Mouse (Mus musculus): ENCODE data around the gene Rap1b. TPM values are rescaled to one million over a fixed set of nuclear protein-coding genes. Genes with fewer than 3 reads are reported as not detected.

Rap1b gene
- polyA plus RNA-seq, 1 experiment from 2014 or later, result 123 TPM

- Histone ChIP-seq H3K4me2 (no peak overlapping the region), H3K9ac (no peak overlapping the region), H3K27ac (no peak overlapping the region), H3K9me3 (replicated peaks) (no peaks in the 10 kb centered on the region), H3K36me3 (ENCODE audit: poor library complexity, severe bottlenecking) (no peaks in the 10 kb centered on the region), H3K4me3 (no peak overlapping the region), H3K4me1 (no peaks in the 10 kb centered on the region), H3K27me3 (no peaks in the 10 kb centered on the region)
- WGBS, result 79% methylated on average over 10 of the region's 10 CpGs
- ATAC-seq, result no peak
Observed at GRCm38 (mm10) chr10:117874936-117875335, 29.1 kb upstream of the Rap1b start.

- no peak overlapping the region for H3K4me3 ChIP-seq
- 87% methylated on average over 4 of the region's 4 CpGs for WGBS
- no peaks in the 10 kb centered on the region for H3K9me3 ChIP-seq (replicated peaks)
- no peak overlapping the region for H3K9ac ChIP-seq
- no peaks in the 10 kb centered on the region for H3K36me3 ChIP-seq (ENCODE audit: poor library complexity, severe bottlenecking)
- no peak overlapping the region for H3K27ac ChIP-seq
- no peaks in the 10 kb centered on the region for H3K4me1 ChIP-seq
- no peak for ATAC-seq
- H3K4me2 ChIP-seq, result no peak overlapping the region
- H3K27me3 ChIP-seq, result no peaks in the 10 kb centered on the region
Observed at GRCm38 (mm10) chr10:117873952-117874351, 28.1 kb upstream of the Rap1b start.

GRCm38 (mm10) chr10:117872468-117872867 lies 26.6 kb upstream of the Rap1b start:
- Histone ChIP-seq H3K9ac (no peak overlapping the region), H3K27ac (no peak overlapping the region), H3K4me2 (no peak overlapping the region), H3K36me3 (ENCODE audit: poor library complexity, severe bottlenecking) (no peaks in the 10 kb centered on the region), H3K27me3 (no peaks in the 10 kb centered on the region), H3K4me1 (no peaks in the 10 kb centered on the region), H3K9me3 (replicated peaks) (no peaks in the 10 kb centered on the region), H3K4me3 (no peak overlapping the region)
- ATAC-seq, result no peak
- WGBS, result 88% methylated on average over 10 of the region's 10 CpGs

GRCm38 (mm10) chr10:117867301-117867700 lies 21.5 kb upstream of the Rap1b start:
- H3K9ac ChIP-seq, result no peak overlapping the region
- no peaks in the 10 kb centered on the region for H3K4me1 ChIP-seq
- H3K9me3 ChIP-seq (replicated peaks), result no peaks in the 10 kb centered on the region
- no peak for ATAC-seq
- 89% methylated on average over 3 of the region's 3 CpGs for WGBS
- H3K27ac ChIP-seq, result no peak overlapping the region
- no peaks in the 10 kb centered on the region for H3K36me3 ChIP-seq (ENCODE audit: poor library complexity, severe bottlenecking)
- no peak overlapping the region for H3K4me3 ChIP-seq
- H3K4me2 ChIP-seq, result no peak overlapping the region
- no peaks in the 10 kb centered on the region for H3K27me3 ChIP-seq

GRCm38 (mm10) chr10:117866641-117867040 lies 20.8 kb upstream of the Rap1b start:
- H3K4me3 ChIP-seq, result no peak overlapping the region
- H3K9ac ChIP-seq, result no peak overlapping the region
- H3K9me3 ChIP-seq (replicated peaks), result no peaks in the 10 kb centered on the region
- ATAC-seq, result no peak
- no peaks in the 10 kb centered on the region for H3K36me3 ChIP-seq (ENCODE audit: poor library complexity, severe bottlenecking)
- H3K27ac ChIP-seq, result no peak overlapping the region
- 80% methylated on average over 8 of the region's 8 CpGs for WGBS
- H3K4me2 ChIP-seq, result no peak overlapping the region
- H3K4me1 ChIP-seq, result no peaks in the 10 kb centered on the region
- no peaks in the 10 kb centered on the region for H3K27me3 ChIP-seq

GRCm38 (mm10) chr10:117864695-117865094 lies 18.9 kb upstream of the Rap1b start:
- no peaks in the 10 kb centered on the region for H3K27me3 ChIP-seq
- H3K9me3 ChIP-seq (replicated peaks), result no peaks in the 10 kb centered on the region
- H3K9ac ChIP-seq, result no peak overlapping the region
- H3K36me3 ChIP-seq (ENCODE audit: poor library complexity, severe bottlenecking), result no peaks in the 10 kb centered on the region
- H3K27ac ChIP-seq, result no peak overlapping the region
- H3K4me3 ChIP-seq, result no peak overlapping the region
- WGBS, result 78% methylated on average over 6 of the region's 6 CpGs
- no peak for ATAC-seq
- H3K4me2 ChIP-seq, result no peak overlapping the region
- no peaks in the 10 kb centered on the region for H3K4me1 ChIP-seq

GRCm38 (mm10) chr10:117864251-117864650 lies 18.4 kb upstream of the Rap1b start:
- no peaks in the 10 kb centered on the region for H3K27me3 ChIP-seq
- whole genome bisulfite sequencing, result 95% methylated on average over 4 of the region's 4 CpGs
- no peaks in the 10 kb centered on the region for H3K4me1 ChIP-seq
- no peak overlapping the region for H3K27ac ChIP-seq
- H3K36me3 ChIP-seq (ENCODE audit: poor library complexity, severe bottlenecking), result no peaks in the 10 kb centered on the region
- no peak for ATAC-seq
- H3K9me3 ChIP-seq (replicated peaks), result no peaks in the 10 kb centered on the region
- H3K4me3 ChIP-seq, result no peak overlapping the region
- H3K4me2 ChIP-seq, result no peak overlapping the region
- H3K9ac ChIP-seq, result no peak overlapping the region

- H3K27ac ChIP-seq, result no peak overlapping the region
- H3K4me3 ChIP-seq, result no peak overlapping the region
- no peak overlapping the region for H3K9ac ChIP-seq
- ATAC-seq, result no peak
- no peaks in the 10 kb centered on the region for H3K27me3 ChIP-seq
- H3K4me2 ChIP-seq, result no peak overlapping the region
- no peaks in the 10 kb centered on the region for H3K9me3 ChIP-seq (replicated peaks)
- H3K36me3 ChIP-seq (ENCODE audit: poor library complexity, severe bottlenecking), result no peaks in the 10 kb centered on the region
- no peaks in the 10 kb centered on the region for H3K4me1 ChIP-seq
- 73% methylated on average over 11 of the region's 11 CpGs for WGBS
Observed at GRCm38 (mm10) chr10:117862014-117862580, 16.3 kb upstream of the Rap1b start.

- Histone ChIP-seq H3K9ac (no peak overlapping the region), H3K4me1 (no peaks in the 10 kb centered on the region), H3K36me3 (ENCODE audit: poor library complexity, severe bottlenecking) (no peaks in the 10 kb centered on the region), H3K27ac (no peak overlapping the region), H3K9me3 (replicated peaks) (no peaks in the 10 kb centered on the region), H3K4me2 (no peak overlapping the region), H3K27me3 (no peaks in the 10 kb centered on the region), H3K4me3 (no peak overlapping the region)
- 88% methylated on average over 15 of the region's 16 CpGs for WGBS
- ATAC-seq, result no peak
Observed at GRCm38 (mm10) chr10:117860958-117861357, 15.1 kb upstream of the Rap1b start.

- no peaks in the 10 kb centered on the region for H3K4me1 ChIP-seq
- WGBS, result 74% methylated on average over 7 of the region's 7 CpGs
- H3K27me3 ChIP-seq, result no peaks in the 10 kb centered on the region
- H3K27ac ChIP-seq, result no peak overlapping the region
- H3K4me2 ChIP-seq, result no peak overlapping the region
- no peaks in the 10 kb centered on the region for H3K9me3 ChIP-seq (replicated peaks)
- H3K4me3 ChIP-seq, result no peak overlapping the region
- no peak overlapping the region for H3K9ac ChIP-seq
- no peak for ATAC-seq
- H3K36me3 ChIP-seq (ENCODE audit: poor library complexity, severe bottlenecking), result no peaks in the 10 kb centered on the region
Observed at GRCm38 (mm10) chr10:117860361-117860760, 14.5 kb upstream of the Rap1b start.

- no peak for ATAC-seq
- no peaks in the 10 kb centered on the region for H3K4me1 ChIP-seq
- no peaks in the 10 kb centered on the region for H3K27me3 ChIP-seq
- WGBS, result 89% methylated on average over 11 of the region's 11 CpGs
- no peak overlapping the region for H3K27ac ChIP-seq
- no peaks in the 10 kb centered on the region for H3K36me3 ChIP-seq (ENCODE audit: poor library complexity, severe bottlenecking)
- no peak overlapping the region for H3K4me2 ChIP-seq
- H3K9ac ChIP-seq, result no peak overlapping the region
- H3K4me3 ChIP-seq, result no peak overlapping the region
- no peaks in the 10 kb centered on the region for H3K9me3 ChIP-seq (replicated peaks)
Observed at GRCm38 (mm10) chr10:117859800-117860199, 14.0 kb upstream of the Rap1b start.

GRCm38 (mm10) chr10:117858241-117858640 lies 12.4 kb upstream of the Rap1b start:
- Histone ChIP-seq H3K9ac (no peak overlapping the region), H3K36me3 (ENCODE audit: poor library complexity, severe bottlenecking) (no peaks in the 10 kb centered on the region), H3K27ac (no peak overlapping the region), H3K4me1 (no peaks in the 10 kb centered on the region), H3K27me3 (no peaks in the 10 kb centered on the region), H3K4me2 (no peak overlapping the region), H3K4me3 (no peak overlapping the region), H3K9me3 (replicated peaks) (no peaks in the 10 kb centered on the region)
- no peak for ATAC-seq
- 73% methylated on average over 5 of the region's 5 CpGs for WGBS

- H3K4me3 ChIP-seq, result no peak overlapping the region
- no peaks in the 10 kb centered on the region for H3K36me3 ChIP-seq (ENCODE audit: poor library complexity, severe bottlenecking)
- H3K27ac ChIP-seq, result no peak overlapping the region
- no peaks in the 10 kb centered on the region for H3K4me1 ChIP-seq
- no peak for ATAC-seq
- H3K9me3 ChIP-seq (replicated peaks), result no peaks in the 10 kb centered on the region
- WGBS, result 81% methylated on average over 8 of the region's 8 CpGs
- no peak overlapping the region for H3K9ac ChIP-seq
- no peaks in the 10 kb centered on the region for H3K27me3 ChIP-seq
- no peak overlapping the region for H3K4me2 ChIP-seq
Observed at GRCm38 (mm10) chr10:117856001-117856720, 10.3 kb upstream of the Rap1b start.

Data from forebrain, embryonic 13.5 days (tissue).